Mouse (Mus musculus) bone marrow macrophage, adult 2 months (primary cell): ENCODE measurements around the gene Anapc2.

ENCODE experiments used
- CTCF ChIP-seq: IDR thresholded peaks from 2 replicates; pipeline ENCODE4 v1.5.1; 2012; ENCODE audit warnings: low read depth, mild to moderate bottlenecking, low read length, moderate library complexity
- POLR2A ChIP-seq: IDR thresholded peaks from 2 replicates; pipeline ENCODE4 v1.6.1; 2012; ENCODE audit warnings: mild to moderate bottlenecking, low read depth, low read length, borderline replicate concordance

GRCm38 (mm10) chr2:25332286-25333160 lies 60.2 kb downstream of the Anapc2 start, which contains the start of gene Man1b1:
- no peak for TF ChIP-seq CTCF
- TF ChIP-seq POLR2A, result no peak
